Mouse (Mus musculus) E14TG2a.4 (cell line): ENCODE results near the gene Rbms3.

Experiments
- H3K27me3 ChIP-seq: 2 replicates; pipeline ENCODE4 v1.6.1; 2014; ENCODE audit warnings: low read length, control low read depth; ENCODE audit not compliant: insufficient read depth
- H3K36me3 ChIP-seq: 2 replicates; pipeline ENCODE4 v1.6.1; 2014; ENCODE audit warnings: low read length, control low read depth; ENCODE audit not compliant: insufficient read depth
- H3K4me1 ChIP-seq: replicated peaks from 2 replicates; pipeline ENCODE4 v1.6.1; 2014; ENCODE audit warnings: low read depth, low read length, control low read depth
- H3K4me3 ChIP-seq: replicated peaks from 2 replicates; pipeline ENCODE4 v1.5.1; 2014; ENCODE audit warnings: mild to moderate bottlenecking, low read length
- H3K9me3 ChIP-seq: 2 replicates; pipeline ENCODE4 v1.6.1; 2014; ENCODE audit warnings: low read length, control low read depth
- CTCF ChIP-seq: conservative IDR thresholded peaks from 2 replicates; pipeline ENCODE4 v1.5.1; 2014; ENCODE audit warnings: low read length
- NANOG ChIP-seq: IDR thresholded peaks from 2 replicates; pipeline ENCODE4 v1.6.1; 2014; ENCODE audit warnings: borderline replicate concordance, low read length, mixed read lengths
- POU5F1 ChIP-seq: IDR thresholded peaks from 2 replicates; pipeline ENCODE4 v1.6.1; 2014; ENCODE audit warnings: low read length, borderline replicate concordance

The Rbms3 gene

GRCm38 (mm10) chr9:116728093-116728492, 901.6 kb downstream of the Rbms3 start:
- TF ChIP-seq NANOG: no peak
- TF ChIP-seq CTCF: no peak
- TF ChIP-seq POU5F1: no peak
- H3K4me1 ChIP-seq: no peaks in the 10 kb centered on the region
- H3K27me3 ChIP-seq: no peaks in the 10 kb centered on the region
- H3K9me3 ChIP-seq: peaks cover 11% of the 10 kb centered on the region
- no peaks in the 10 kb centered on the region for H3K36me3 ChIP-seq
- no peak overlapping the region for H3K4me3 ChIP-seq

GRCm38 (mm10) chr9:116724581-116724980, 905.1 kb downstream of the Rbms3 start:
- no peaks in the 10 kb centered on the region for H3K36me3 ChIP-seq
- no peaks in the 10 kb centered on the region for H3K4me1 ChIP-seq
- no peaks in the 10 kb centered on the region for H3K27me3 ChIP-seq
- H3K9me3 ChIP-seq: peaks cover 18% of the 10 kb centered on the region
- TF ChIP-seq CTCF: no peak
- no peak for TF ChIP-seq POU5F1
- no peak for TF ChIP-seq NANOG
- H3K4me3 ChIP-seq: no peak overlapping the region

GRCm38 (mm10) chr9:116703119-116703518, 926.6 kb downstream of the Rbms3 start:
- no peaks in the 10 kb centered on the region for H3K9me3 ChIP-seq
- H3K4me3 ChIP-seq: no peak overlapping the region
- no peak for TF ChIP-seq POU5F1
- no peak for TF ChIP-seq NANOG
- no peak for TF ChIP-seq CTCF
- H3K36me3 ChIP-seq: no peaks in the 10 kb centered on the region
- H3K27me3 ChIP-seq: no peaks in the 10 kb centered on the region
- H3K4me1 ChIP-seq: no peaks in the 10 kb centered on the region

GRCm38 (mm10) chr9:116702611-116703010, 927.1 kb downstream of the Rbms3 start:
- Histone ChIP-seq H3K9me3 (no peaks in the 10 kb centered on the region), H3K4me1 (no peaks in the 10 kb centered on the region), H3K36me3 (no peaks in the 10 kb centered on the region), H3K4me3 (no peak overlapping the region), H3K27me3 (no peaks in the 10 kb centered on the region)
- TF ChIP-seq NANOG (no peak), CTCF (no peak)

GRCm38 (mm10) chr9:116701511-116702179, 928.1 kb downstream of the Rbms3 start:
- TF ChIP-seq POU5F1 (no peak), CTCF (no peak), NANOG (no peak)
- Histone ChIP-seq H3K4me1 (no peaks in the 10 kb centered on the region), H3K36me3 (no peaks in the 10 kb centered on the region), H3K9me3 (no peaks in the 10 kb centered on the region), H3K27me3 (no peaks in the 10 kb centered on the region), H3K4me3 (no peak overlapping the region)

- Histone ChIP-seq H3K4me1 (no peaks in the 10 kb centered on the region), H3K36me3 (no peaks in the 10 kb centered on the region), H3K27me3 (no peaks in the 10 kb centered on the region), H3K9me3 (no peaks in the 10 kb centered on the region), H3K4me3 (no peak overlapping the region)
- TF ChIP-seq NANOG: no peak
- TF ChIP-seq POU5F1: no peak
- TF ChIP-seq CTCF: no peak
These were observed 941.1 kb downstream of the Rbms3 start for GRCm38 (mm10) chr9:116688615-116689014.

GRCm38 (mm10) chr9:116677142-116677541, 952.6 kb downstream of the Rbms3 start:
- no peaks in the 10 kb centered on the region for H3K36me3 ChIP-seq
- TF ChIP-seq POU5F1 (no peak), NANOG (no peak), CTCF (no peak)
- peaks cover 19% of the 10 kb centered on the region for H3K9me3 ChIP-seq
- H3K4me3 ChIP-seq: no peak overlapping the region
- no peaks in the 10 kb centered on the region for H3K27me3 ChIP-seq
- H3K4me1 ChIP-seq: no peaks in the 10 kb centered on the region

- TF ChIP-seq POU5F1 (no peak), CTCF (no peak), NANOG (no peak)
- peaks cover 24% of the 10 kb centered on the region for H3K9me3 ChIP-seq
- H3K4me3 ChIP-seq: no peak overlapping the region
- no peaks in the 10 kb centered on the region for H3K36me3 ChIP-seq
- no peaks in the 10 kb centered on the region for H3K4me1 ChIP-seq
- H3K27me3 ChIP-seq: no peaks in the 10 kb centered on the region
These were observed 953.3 kb downstream of the Rbms3 start for GRCm38 (mm10) chr9:116676445-116676844.

- H3K4me1 ChIP-seq: no peaks in the 10 kb centered on the region
- H3K36me3 ChIP-seq: no peaks in the 10 kb centered on the region
- H3K27me3 ChIP-seq: no peaks in the 10 kb centered on the region
- no peak overlapping the region for H3K4me3 ChIP-seq
- H3K9me3 ChIP-seq: peaks cover 25% of the 10 kb centered on the region
- TF ChIP-seq NANOG (no peak), POU5F1 (no peak), CTCF (no peak)
These were observed 955.5 kb downstream of the Rbms3 start for GRCm38 (mm10) chr9:116674191-116674590.
